33 mouse cellular contexts compared by ENCODE assay signal in genomic region chr5:129527162-129527561, GRCm38 (mm10). TPM values are rescaled to one million over a fixed set of nuclear protein-coding genes. Genes with fewer than 3 reads are reported as not detected.
DNase-seq lines count a peak whose midpoint lies in the region; ATAC-seq and TF ChIP-seq lines count a peak whose summit lies in the region.
"Had no signal": no experiment of that assay in that cellular context is flagged by ENCODE, and none has a peak within 500 bp of the region (broad histone marks: within the 10 kb centered on the region; RNA-seq: fewer than 3 reads in every experiment).

No protein-coding gene starts in this region.

- intact Hi-C loops in gastrocnemius, adult 2 months (cut with DNase I) = no loop called here

- H3K9me3 ChIP-seq in heart, embryonic 10.5 days = no peaks in the 10 kb centered on the region
- H3K9me3 ChIP-seq: embryonic facial prominence, embryonic 13.5 days; forebrain, embryonic 13.5 days; heart, embryonic 12.5 days; kidney, embryonic 15.5 days; limb, embryonic 13.5 days; midbrain, embryonic 12.5 days; neural tube, embryonic 12.5 days had no signal

- no peak for TF ChIP-seq CTCF in gastrocnemius, adult 2 months (IDR thresholded peaks at IDR 0.05)
- TF ChIP-seq CTCF in lung, adult 2 months (IDR thresholded peaks at IDR 0.05; ENCODE audit: insufficient read depth, low read length) = no peak
- no peak for TF ChIP-seq CTCF in embryonic fibroblast, embryonic 13.5 days (IDR thresholded peaks at IDR 0.05; ENCODE audit: borderline replicate concordance, insufficient read depth, low read length)

- WGBS in lung, adult 2 months = 75% methylated on average over 5 of the region's 5 CpGs
- 86% methylated on average over 5 of the region's 5 CpGs for WGBS in heart, embryonic 10.5 days

- H3K27ac ChIP-seq in gastrocnemius, adult 2 months = peak overlapping the region; percentile 39
- peak overlapping the region; percentile 63; the same call in 1 of the 2 replicates for H3K27ac ChIP-seq in embryonic fibroblast, embryonic 13.5 days (ENCODE audit: insufficient read depth, low read length)
- H3K27ac ChIP-seq in heart, embryonic 10.5 days = no peak overlapping the region
- H3K27ac ChIP-seq: embryonic facial prominence, embryonic 13.5 days; forebrain, embryonic 13.5 days; hindbrain, embryonic 14.5 days; kidney, embryonic 15.5 days; left cerebral cortex, adult 2 months; limb, embryonic 13.5 days; macrophage; midbrain, embryonic 12.5 days; neural tube, embryonic 12.5 days had no signal

- no peaks in the 10 kb centered on the region for H3K4me1 ChIP-seq in lung, adult 2 months (ENCODE audit: control insufficient read depth, insufficient read depth, low read length)
- H3K4me1 ChIP-seq in embryonic fibroblast, embryonic 13.5 days (ENCODE audit: control insufficient read depth, insufficient read depth, low read length) = peaks cover 33% of the 10 kb centered on the region
- H3K4me1 ChIP-seq in heart, embryonic 10.5 days = no peaks in the 10 kb centered on the region
- H3K4me1 ChIP-seq: embryonic facial prominence, embryonic 13.5 days; forebrain, embryonic 13.5 days; kidney, embryonic 15.5 days; limb, embryonic 13.5 days; midbrain, embryonic 12.5 days; neural tube, embryonic 12.5 days had no signal

- peak; percentile 38 for ATAC-seq in megakaryocyte progenitor cell, adult 5-6 weeks (replicated peaks; ENCODE audit: poor library complexity)
- ATAC-seq: activated CD4-positive, CD25-positive, alpha-beta regulatory T cell, adult 4 months; forebrain, embryonic 13.5 days; lung, postnatal 0 days had no signal

- no peak overlapping the region for H3K4me3 ChIP-seq in gastrocnemius, adult 2 months
- H3K4me3 ChIP-seq in lung, adult 2 months (replicated peaks; ENCODE audit: extremely low read depth, low read depth, low read length) = no peak overlapping the region
- H3K4me3 ChIP-seq in embryonic fibroblast, embryonic 13.5 days (ENCODE audit: insufficient read depth, low read length) = no peak overlapping the region
- H3K4me3 ChIP-seq in heart, embryonic 10.5 days = no peak overlapping the region
- H3K4me3 ChIP-seq: embryonic facial prominence, embryonic 13.5 days; forebrain, embryonic 13.5 days; heart, embryonic 12.5 days; kidney, embryonic 15.5 days; left cerebral cortex, adult 2 months; limb, embryonic 13.5 days; midbrain, embryonic 12.5 days; myocyte; neural tube, embryonic 12.5 days had no signal

- H3K36me3 ChIP-seq in heart, embryonic 10.5 days = peaks cover 78% of the 10 kb centered on the region

- TF ChIP-seq POLR2A in lung, adult 2 months (IDR thresholded peaks at IDR 0.05; ENCODE audit: borderline replicate concordance, extremely low read depth, low read depth, low read length) = no peak
- no peak for TF ChIP-seq POLR2A in embryonic fibroblast, embryonic 13.5 days (IDR thresholded peaks at IDR 0.05; ENCODE audit: low read depth, low read length)

- H3K27me3 ChIP-seq in heart, embryonic 10.5 days (ENCODE audit: insufficient read depth, poor library complexity, severe bottlenecking) = no peaks in the 10 kb centered on the region
- H3K27me3 ChIP-seq: embryonic facial prominence, embryonic 13.5 days; forebrain, embryonic 13.5 days; heart, embryonic 12.5 days; kidney, embryonic 15.5 days; limb, embryonic 13.5 days; midbrain, embryonic 12.5 days; neural tube, embryonic 12.5 days had no signal

- DNase-seq in gastrocnemius, adult 2 months = no peak
- no peak for DNase-seq in gastrocnemius, adult 8-10 months (ENCODE audit: low spot score in 2 of 2)
- DNase-seq in lung, postnatal 36 days = peak; percentile 6
- DNase-seq in lung, adult 2 months = no peak
- DNase-seq in layer of hippocampus, adult 9-11 months = no peak
- no peak for DNase-seq in heart, embryonic 10.5 days (ENCODE audit: low spot score)
- DNase-seq: adrenal gland, adult 2 months; adrenal gland, postnatal 36 days; cerebellum, adult 18-20 months; cerebellum, postnatal 10 days; gastrocnemius, postnatal 36 days; heart, adult 18-20 months; heart, postnatal 4 days; kidney, adult 11 months; kidney, postnatal 36 days; right cerebral cortex, adult 18-20 months; spleen, adult 18-20 months; thymus, postnatal 36 days had no signal

RNA-seq across cellular contexts. Expression of gene Sfswap, which starts 26.1 kb away (rescaled TPM):
- total RNA-seq in gastrocnemius, adult 2 months (2021) = 10 to 100 TPM; 24.5 to 26.3 TPM
- total RNA-seq in gastrocnemius, adult 8-10 months (2022) = 10 to 100 TPM; 16.5 to 23.9 (median 19.9) TPM
- 74.8 and 83.4 TPM in 2 replicates for polyA plus RNA-seq in lung, adult 2 months (2012; rRNA removed)
- polyA plus RNA-seq in embryonic fibroblast, embryonic 13.5 days (2011; ENCODE audit: insufficient read length, low read depth, missing spikeins) = 65.4 and 76.7 TPM in 2 replicates
- total RNA-seq in megakaryocyte progenitor cell, adult 5-6 weeks (2015) = 42.3 and 60.8 TPM in 2 replicates
- total RNA-seq in megakaryocyte progenitor cell, adult 5-6 weeks (2017) = 57.1 and 66.2 TPM in 2 replicates
- 27.7 and 40.3 TPM in 2 replicates for polyA plus RNA-seq in heart, embryonic 10.5 days (2016; fragmentation: Nextera tagmentation; extraction: Ambion mirVana)

RNA-seq across cellular contexts. Expression of gene Mmp17, which starts 56.8 kb away (rescaled TPM):
- total RNA-seq in gastrocnemius, adult 2 months (2021) = under 1 TPM; 0.26 to 0.39 TPM
- total RNA-seq in gastrocnemius, adult 8-10 months (2022) = under 1 TPM; 0.22 to 0.58 (median 0.40) TPM
- 2.6 and 3.4 TPM in 2 replicates for polyA plus RNA-seq in lung, adult 2 months (2012; rRNA removed)
- 4.5 and 5.5 TPM in 2 replicates for polyA plus RNA-seq in embryonic fibroblast, embryonic 13.5 days (2011; ENCODE audit: insufficient read length, low read depth, missing spikeins)
- 0.10 TPM in 1 of 2 replicates, not detected in the other for total RNA-seq in megakaryocyte progenitor cell, adult 5-6 weeks (2015)
- total RNA-seq in megakaryocyte progenitor cell, adult 5-6 weeks (2017) = not detected in 2 replicates
- polyA plus RNA-seq in heart, embryonic 10.5 days (2016; fragmentation: Nextera tagmentation; extraction: Ambion mirVana) = 0.71 and 1.3 TPM in 2 replicates
- polyA plus RNA-seq: macrophage had no signal
